Mouse (Mus musculus) cerebellum, adult 8-10 months (tissue): ENCODE measurements around the gene Olfr1423.
"Not testable (repeated sequence)": the region's sequence is repeated elsewhere in the genome, so short reads cannot be mapped to it uniquely, and the experiment has no call there.

Source experiments
- DNase-seq: peaks from one replicate; pipeline ENCODE4 v3.0.0; 2022

Olfr1423 gene

DNA sequence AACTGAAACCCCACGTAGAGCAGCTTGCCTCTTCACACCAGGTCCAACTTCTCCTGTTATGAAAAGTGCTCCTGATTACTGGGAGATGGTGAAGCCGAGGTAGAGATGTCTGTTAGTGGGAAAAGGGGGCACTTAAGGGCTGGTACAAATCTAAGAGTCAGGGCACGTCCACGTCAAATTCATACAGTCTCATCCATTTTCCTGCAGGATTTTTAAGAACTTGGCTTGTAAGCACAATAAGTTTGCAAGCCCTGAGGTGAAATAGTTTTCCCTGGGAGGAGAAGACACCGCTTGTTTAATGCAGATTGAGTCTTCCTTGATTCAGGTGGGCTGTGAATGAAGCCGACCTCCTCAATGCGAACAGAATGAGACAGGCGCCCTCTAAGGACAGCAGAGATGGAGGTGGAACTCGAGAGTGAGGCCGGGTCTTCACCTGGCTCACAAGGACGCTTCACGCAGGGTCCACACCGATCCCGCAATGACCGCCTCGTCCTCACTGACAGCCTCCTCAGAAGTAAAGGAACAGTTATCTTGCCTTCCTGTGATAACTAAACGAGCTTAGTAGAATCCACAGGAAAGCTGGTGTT is 34.7 kb downstream of the Olfr1423 start:
- peak; percentile 46 for DNase-seq

DNA sequence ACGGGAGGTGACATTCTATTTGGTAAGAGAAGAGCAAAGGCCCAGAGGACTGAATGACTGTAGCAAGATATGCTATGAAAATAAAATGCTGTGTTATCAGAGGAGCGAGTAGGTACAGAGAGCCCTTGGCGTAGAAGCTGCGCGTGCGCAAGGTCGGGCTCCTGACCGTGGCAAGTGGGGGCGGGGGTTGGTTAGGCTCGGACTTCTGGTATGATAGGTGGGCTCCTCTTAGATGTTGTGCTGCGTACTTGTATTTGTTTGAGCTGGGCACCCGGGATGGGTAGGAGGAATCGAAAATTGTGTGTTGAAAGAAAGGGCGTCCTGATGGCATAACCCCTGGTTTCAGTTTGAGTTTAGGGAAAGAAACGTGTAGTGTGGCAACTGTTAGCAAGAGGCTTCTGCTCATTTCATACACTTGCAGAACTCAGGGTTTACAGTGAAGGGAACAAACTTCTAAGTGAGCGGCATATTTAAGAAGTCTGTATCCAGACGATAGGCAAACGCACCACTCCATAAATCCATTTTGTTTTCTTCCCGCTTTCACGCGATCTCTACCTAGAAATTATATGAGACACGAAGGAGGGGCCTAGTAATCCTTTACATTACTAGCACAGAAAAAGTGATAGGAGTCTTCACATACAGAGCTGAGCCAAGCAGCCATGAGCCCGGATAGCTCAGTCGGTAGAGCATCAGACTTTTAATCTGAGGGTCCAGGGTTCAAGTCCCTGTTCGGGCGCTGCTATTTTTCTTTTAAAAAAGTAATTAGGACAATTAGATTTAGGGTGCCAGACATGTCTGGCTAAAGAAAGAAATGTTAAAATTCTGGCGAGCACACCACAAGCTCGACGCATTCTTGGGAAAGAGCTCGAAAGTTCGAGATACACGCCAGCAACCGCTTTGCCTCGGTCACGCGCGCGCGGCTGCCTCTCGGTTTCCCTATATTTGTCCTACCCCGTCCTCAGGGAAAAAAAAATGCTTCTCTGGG is 35.4 kb downstream of the Olfr1423 start:
- peak; percentile 89 for DNase-seq

DNA sequence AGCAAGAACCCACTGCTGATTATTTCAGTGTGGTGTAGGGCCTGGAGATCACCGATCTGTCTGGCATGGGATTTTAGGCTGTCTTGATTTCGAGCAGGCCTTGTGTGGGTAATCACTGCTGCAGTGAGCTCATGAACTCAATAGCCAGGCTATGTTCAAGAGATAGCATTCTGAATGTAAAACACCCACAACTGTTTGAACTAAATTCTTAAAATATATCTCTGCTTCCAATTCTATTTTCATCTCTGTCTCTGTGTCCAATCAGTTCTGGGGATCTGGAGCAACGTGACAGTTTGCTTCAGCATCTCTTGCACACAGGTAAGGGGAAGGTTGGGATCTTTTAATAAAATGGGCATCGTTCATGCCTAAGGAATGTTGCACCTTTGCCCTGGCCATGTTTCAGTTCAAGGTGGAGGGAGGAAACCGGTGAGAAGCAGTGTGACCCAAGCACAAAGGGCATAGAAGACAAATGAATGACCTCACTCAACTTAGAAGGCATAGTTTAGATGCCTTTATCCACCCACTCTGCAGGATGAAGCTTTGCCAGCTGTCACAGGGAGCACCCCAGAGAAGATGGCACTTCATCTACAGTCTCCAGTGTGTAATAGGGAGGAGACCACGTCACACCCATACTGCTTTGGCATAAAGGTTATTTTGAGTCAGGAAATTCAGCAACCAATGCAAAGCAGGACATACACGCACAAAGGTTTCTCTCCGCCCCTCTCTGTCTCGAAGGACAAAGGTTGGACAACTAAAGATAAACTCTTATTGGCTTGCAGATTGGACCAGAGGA is 36.7 kb downstream of the Olfr1423 start:
- DNase-seq: peak; percentile 36

DNA sequence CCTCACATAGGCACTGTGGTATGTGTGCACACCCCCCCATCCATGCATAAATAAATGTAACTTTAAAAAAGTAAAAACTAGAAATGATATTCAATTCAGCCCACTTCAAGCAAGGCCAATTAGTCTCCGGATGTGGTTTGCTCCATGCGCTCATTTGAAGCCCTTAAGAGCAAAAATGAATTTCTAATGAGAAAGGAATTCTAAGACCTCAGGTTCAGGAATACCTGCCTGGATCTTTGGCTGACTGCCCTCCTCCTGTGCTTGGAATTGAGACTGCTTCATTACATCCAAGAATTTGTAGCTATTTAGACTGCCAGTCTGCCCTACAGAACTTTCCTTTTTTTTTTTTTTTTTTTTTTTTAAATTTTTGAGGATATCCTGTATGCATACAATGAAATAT is 37.5 kb downstream of the Olfr1423 start:
- no peak for DNase-seq

DNA sequence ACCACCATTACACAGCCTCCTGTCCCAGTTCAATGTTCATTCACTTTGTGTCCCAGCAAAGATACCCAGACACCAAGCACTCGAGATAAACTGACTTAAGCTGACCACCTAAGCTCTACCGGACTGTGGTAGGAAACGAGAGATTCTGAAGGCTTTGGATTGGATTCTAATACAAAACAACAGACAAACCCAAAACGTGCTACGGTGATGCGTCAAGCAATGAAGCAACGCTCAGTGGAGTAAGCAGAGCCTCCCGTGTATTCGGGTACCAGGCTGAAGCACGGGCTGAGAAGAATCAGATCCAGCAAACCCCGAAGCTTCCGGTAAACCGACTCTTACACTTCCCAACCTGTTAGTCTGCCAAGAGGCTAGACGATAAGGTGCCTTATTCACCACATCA is 38.3 kb downstream of the Olfr1423 start:
- DNase-seq: no peak

DNA sequence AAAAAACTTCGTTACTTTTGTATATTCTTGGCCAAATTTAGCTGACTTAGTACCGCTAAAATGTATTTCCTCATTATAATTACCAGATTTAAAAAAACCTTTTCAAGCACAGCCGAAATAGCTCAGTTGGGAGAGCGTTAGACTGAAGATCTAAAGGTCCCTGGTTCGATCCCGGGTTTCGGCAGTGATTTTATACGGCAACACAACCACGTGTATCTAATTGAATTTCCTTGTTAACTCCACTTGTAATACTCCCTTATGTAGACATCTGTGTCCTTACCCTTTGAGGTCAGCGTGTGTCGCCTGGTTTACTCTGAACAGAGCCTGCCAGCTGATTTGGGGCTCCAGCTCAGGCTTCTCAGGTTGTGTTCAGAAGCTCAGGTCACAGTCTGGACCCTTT is 39.0 kb downstream of the Olfr1423 start:
- DNase-seq: peak; percentile 60

DNA sequence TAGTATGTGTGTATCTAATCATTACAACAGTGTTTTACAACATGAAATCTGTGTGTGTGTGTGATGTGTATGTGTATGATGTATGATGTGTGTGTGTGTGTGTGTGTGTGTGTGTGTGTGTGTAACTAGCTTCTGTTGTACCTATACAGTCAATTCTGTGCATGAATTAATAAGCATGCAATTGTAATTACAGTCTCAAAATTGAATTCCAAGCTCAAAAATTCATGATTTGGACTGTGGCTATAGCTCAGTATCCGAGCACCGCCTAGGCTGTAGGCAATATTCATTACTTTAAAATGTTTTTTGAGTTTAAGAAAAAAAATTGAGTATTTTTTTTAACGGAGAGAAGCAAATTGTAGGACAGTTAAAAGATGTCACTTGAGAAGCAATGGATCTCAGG is 39.4 kb downstream of the Olfr1423 start:
- DNase-seq: no peak

DNA sequence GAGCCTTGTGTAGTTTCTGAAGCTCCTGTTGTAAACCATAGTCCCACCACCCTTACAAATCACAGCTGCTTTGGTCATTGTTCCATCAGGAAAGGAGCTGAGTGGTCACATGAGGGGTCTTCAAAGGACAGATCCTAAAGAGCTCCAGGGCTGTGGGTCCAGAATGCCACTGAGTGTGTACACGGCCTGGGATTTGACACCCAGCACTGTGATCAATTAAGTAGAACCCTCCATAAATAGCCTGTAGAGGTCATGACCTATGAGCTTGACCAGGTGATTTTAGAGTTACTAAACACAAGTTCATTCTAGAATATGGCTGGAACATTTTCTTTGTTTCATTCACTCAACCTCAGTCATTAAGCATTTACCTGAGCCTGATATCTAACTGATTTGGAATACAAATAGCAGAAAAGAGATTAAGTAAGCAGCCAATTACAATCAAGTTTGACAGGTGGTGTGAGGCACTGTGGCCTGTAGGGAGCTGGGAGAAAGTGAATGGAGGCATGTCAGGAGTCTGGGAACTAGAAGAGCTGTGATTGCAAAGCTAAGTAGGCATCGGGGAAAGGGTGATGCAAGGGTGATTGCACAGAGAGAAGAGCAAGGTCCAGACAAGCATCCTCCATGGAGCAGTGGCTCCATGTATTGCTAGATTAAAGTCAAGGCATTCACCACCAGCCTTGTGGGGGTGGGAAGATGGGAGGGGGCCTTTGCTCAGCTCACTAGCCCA is 45.2 kb downstream of the Olfr1423 start:
- no peak for DNase-seq

DNA sequence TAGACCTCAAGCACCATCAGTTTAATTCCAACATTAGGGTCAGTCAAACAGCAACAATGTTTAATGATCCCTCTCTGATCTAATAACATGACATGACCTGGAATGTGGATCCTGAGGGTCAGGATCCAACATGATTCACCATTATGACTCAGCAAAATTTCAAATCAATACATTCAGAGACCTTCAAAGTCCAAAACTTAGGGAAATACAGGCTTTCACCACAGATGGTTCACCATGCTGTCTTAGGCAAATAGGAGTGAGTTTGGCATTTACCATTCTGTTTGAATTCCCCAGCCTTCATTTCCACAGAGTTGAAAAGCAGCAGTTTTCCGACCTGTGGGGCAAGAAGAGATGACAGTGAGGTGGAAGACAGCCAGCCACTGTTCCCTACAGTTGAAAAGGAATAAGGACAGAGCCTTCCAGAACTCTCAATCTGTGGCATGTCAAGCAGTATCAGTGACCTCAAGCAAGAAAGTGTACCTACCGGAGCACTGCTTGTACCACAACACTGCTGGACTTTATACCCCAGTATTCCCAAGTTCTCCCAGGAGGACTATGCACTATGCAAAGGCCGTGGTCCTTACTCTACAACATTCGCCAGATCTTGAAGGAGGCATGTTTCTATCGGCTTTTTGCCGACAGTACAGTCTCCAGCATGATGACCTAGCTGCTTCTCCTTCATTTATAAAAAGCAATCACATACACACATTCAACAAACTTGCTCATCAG is 46.2 kb downstream of the Olfr1423 start:
- no peak for DNase-seq

DNA sequence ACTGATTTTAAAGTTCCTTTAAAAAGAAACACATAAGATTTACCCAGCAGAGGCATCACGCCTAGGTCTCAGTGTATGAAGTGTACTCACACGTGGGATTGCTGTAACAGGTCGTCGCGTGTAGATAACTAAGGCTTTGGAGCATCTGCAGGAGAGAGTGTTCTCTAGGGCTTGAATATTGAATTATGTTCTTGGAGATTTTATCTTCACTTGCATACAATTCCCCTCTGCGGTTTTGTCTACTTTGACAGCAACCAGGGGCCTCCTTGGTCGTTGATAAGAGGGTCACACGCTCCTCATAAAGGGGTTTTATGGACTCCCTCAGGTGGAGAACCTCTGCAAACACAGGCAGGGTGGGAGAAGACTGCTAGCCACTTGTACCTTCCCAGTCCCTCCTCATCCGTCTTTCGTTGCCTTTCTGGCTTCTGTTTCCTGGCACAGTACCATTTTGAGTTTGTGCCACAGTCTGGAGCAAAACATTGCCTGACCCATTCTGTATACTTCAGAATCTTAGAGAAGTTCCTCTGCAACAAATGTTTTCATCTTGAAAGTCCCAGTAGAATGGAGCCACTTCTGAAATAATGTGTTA is 48.6 kb downstream of the Olfr1423 start:
- no peak for DNase-seq

DNA sequence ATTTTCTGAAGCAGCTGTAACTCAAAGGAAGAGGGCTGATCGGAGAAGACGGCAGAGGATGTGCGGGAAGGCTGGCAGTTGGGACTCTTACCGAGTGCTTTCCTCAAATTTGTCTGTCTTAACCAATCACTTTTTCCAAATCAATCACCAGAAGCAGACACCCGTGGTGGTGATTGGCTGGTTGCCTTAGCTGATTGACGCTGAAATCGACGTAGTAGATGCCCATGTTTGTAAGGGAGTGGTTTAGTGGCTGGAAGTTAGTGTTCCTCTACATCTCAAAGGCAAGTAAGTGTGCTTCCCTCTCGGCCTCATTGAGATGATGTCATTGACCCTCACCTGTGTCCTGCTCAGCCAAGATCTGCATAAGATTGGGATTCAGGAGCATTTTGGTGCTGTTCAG is 49.1 kb downstream of the Olfr1423 start:
- DNase-seq: no peak

DNA sequence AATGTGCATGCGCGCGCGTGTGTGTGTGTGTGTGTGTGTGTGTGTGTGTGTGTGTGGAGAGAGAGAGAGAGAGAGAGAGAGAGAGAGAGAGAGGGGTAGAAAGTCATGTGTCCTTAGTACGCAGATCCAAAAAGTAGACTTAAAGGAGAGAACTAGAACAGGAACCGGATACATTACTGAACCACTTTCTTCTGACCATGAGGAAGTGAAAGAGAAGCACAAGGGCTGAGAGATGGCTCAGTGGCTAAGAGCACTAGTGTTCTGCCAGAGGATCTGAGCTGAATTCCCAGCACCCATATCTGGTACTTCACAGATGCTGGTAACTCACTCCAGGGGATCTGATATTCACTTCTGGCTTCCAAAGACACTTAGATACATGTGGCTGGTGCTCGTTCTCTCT is 51.8 kb downstream of the Olfr1423 start:
- no peak for DNase-seq

DNA sequence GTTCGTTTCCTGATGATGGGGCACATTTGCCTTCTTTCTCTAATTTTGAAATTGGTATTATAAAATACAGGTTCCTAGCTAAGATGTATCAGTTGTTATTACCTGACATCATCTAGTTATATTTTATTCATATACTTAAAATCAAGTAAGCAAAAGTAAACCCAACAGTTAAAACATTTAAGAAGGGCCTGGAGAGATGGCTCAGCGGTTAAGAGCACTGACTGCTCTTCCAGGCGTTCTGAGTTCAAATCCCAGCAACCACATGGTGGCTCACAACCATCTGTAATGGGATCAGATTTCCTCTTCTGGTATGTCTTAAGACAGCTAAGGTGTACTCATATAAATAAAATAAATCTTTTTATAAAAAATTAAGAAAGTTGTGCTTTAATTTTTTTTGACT is 53.3 kb downstream of the Olfr1423 start:
- no peak for DNase-seq

DNA sequence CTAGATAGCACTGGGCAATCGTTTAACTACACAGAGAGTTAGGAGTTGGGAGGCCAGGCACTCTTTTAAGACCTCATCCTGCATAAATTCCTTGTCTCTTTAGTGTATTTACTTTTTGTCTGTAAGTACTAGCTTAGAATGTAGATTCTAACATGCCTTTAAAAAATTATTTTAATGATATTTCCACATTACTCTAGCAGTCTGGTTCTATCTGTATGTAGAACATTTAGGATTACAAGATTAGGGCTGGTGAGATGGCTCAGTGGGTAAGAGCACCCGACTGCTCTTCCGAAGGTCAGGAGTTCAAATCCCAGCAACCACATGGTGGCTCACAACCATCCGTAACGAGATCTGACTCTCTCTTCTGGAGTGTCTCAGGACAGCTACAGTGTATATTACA is 56.5 kb downstream of the Olfr1423 start:
- DNase-seq: not testable (repeated sequence)
